ENCODE assay signal across 13 mouse cellular contexts in genomic region chr3:132121344-132121743, GRCm38 (mm10). TPM values are rescaled to one million over a fixed set of nuclear protein-coding genes. Genes with fewer than 3 reads are reported as not detected.
"Had no signal": no experiment of that assay in that cellular context is flagged by ENCODE, and none has a peak within 500 bp of the region (broad histone marks: within the 10 kb centered on the region; RNA-seq: fewer than 3 reads in every experiment).

No protein-coding gene starts in this region.

- DNase-seq: layer of hippocampus, postnatal 36 days; liver, embryonic 13.5 days; lung, adult 2 months; lung, postnatal 14 days; lung, postnatal 4 days; midbrain, embryonic 14.5 days; thymus, adult 18-20 months; thymus, postnatal 36 days had no signal

- H3K4me1 ChIP-seq: intestine, embryonic 15.5 days; liver, embryonic 13.5 days had no signal

- ATAC-seq: intestine, embryonic 15.5 days had no signal

- H3K9me3 ChIP-seq: intestine, embryonic 15.5 days; liver, embryonic 13.5 days had no signal

- H3K4me2 ChIP-seq: intestine, embryonic 15.5 days; liver, embryonic 13.5 days; midbrain, embryonic 11.5 days had no signal

- H3K4me3 ChIP-seq: intestine, embryonic 15.5 days; left cerebral cortex, adult 2 months; liver, embryonic 13.5 days had no signal

- H3K27me3 ChIP-seq: intestine, embryonic 15.5 days; liver, embryonic 13.5 days had no signal

- H3K9ac ChIP-seq: intestine, embryonic 15.5 days; liver, embryonic 13.5 days had no signal

- H3K36me3 ChIP-seq: intestine, embryonic 15.5 days; liver, embryonic 13.5 days had no signal

- H3K27ac ChIP-seq: intestine, embryonic 15.5 days; left cerebral cortex, adult 2 months; liver, embryonic 13.5 days had no signal

RNA-seq across cellular contexts. Expression of gene Dkk2, which starts 36.3 kb away (rescaled TPM):
- total RNA-seq: megakaryocyte progenitor cell, adult 5-6 weeks; megakaryocyte-erythroid progenitor cell, adult 5-6 weeks had no signal
